Mouse (Mus musculus): Measurements from ENCODE around the gene Ywhag. TPM values are rescaled to one million over a fixed set of nuclear protein-coding genes. Genes with fewer than 3 reads are reported as not detected.

Gene Ywhag
- 97.4 and 101 TPM in 2 replicates for polyA plus RNA-seq (2014; fragmentation: Nextera tagmentation; extraction: Ambion mirVana)

DNA sequence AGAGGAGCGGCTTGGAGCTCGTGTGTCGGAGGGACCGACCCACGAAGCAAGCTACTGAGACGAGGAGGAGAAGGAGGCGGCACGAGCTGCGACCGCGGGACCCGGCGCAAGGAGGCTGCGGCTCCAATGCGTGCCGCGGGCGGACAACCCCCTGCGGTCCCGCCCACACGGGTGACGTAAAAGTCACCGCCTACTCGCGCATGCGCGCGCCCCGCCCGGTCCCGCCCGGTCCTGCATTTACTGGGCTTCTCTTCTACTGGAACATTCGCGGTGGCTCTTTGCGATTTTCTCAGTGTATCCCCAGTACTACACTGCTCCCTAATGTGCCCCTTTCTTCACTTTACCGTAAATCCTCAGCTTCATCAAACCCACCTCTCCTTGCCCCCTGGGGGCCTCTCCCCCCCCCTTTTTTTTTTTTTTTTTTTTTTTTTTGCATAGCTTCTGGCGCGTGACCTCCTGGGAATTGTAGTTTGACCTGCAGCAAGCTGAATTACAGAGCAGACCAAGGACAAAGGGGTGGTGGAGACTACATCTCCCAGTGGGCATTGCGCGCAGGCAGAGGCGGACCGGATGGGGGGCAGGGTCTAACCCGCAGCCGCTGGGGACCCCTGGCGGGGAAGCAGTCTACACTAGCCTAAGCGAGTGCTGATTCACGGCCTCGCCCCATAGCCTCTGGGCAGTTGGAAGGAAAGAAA lies at the start of gene Ywhag:
Gene Ywhag (minus strand): TSS at position 136 of the 695 bp plus-strand sequence.
- DNase-seq (ENCODE audit: low spot score) (peak; percentile 99), ATAC-seq (ENCODE audit: low read depth) (peak; percentile 96)
- H3K27me3 ChIP-seq (replicated peaks; ENCODE audit: control insufficient read depth, insufficient read depth, low read length), result no peaks in the 10 kb centered on the region
- under 1% methylated on average over 30 of the region's 48 CpGs for WGBS
- H3K4me1 ChIP-seq (ENCODE audit: control insufficient read depth, insufficient read depth, low read length), result peaks cover 13% of the 10 kb centered on the region
- H3K27ac ChIP-seq (replicated peaks; ENCODE audit: low read depth, low read length), result peak within 1 kb of the TSS; percentile 92
- H3K4me2 ChIP-seq (ENCODE audit: low read depth, low read length), result peak within 1 kb of the TSS; percentile 71
- H3K9me3 ChIP-seq (ENCODE audit: control insufficient read depth, low read length), result no peaks in the 10 kb centered on the region
- H3K9ac ChIP-seq (ENCODE audit: low read depth, low read length), result peak within 1 kb of the TSS; percentile 87
- H3K36me3 ChIP-seq (ENCODE audit: control insufficient read depth, insufficient read depth, low read length), result peaks cover 23% of the 10 kb centered on the region
- H3K4me3 ChIP-seq (ENCODE audit: low read depth, low read length), result peak within 1 kb of the TSS; percentile 91

DNA sequence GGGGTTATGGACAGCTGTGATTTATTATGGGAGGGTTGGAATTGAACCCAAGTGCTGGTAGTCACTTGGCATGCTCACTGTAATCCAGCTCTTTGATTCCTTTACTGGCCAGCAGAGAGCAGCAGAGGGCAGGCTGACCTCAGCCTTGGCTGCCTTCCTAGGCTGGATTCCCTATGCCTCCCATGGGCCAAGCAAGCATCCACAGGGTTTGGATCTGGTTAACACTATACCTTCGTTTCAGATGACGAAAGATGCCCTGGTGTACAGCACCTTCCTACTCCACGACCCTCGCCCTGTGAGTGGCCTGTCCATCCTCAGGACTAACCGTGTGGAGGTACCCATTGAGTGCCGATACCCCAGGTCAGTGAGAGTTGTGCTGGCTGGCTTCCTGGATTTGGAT lies 48.0 kb upstream of the Ywhag start:
- 29% methylated on average over 6 of the region's 6 CpGs for WGBS
- no peak overlapping the region for H3K4me2 ChIP-seq (ENCODE audit: low read depth, low read length)
- no peaks in the 10 kb centered on the region for H3K9me3 ChIP-seq (ENCODE audit: control insufficient read depth, low read length)

DNA sequence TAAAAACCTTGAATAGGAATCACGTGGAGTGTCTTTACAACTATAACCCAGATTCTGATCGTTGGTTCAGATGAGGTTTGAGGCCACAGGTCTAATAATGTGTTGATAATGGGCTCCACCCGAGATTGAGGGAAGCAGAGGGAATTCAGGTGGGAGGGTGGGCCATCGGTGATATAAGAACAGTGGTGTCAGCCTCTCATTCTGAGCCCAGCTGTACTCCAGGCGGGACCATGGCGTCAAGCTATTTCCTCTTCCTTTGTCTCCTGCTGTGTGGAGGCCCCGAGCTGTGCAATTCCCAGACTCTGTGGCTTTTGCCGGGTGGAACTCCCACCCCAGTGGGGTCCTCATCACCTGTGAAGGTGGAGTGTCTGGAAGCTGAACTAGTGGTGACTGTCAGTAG lies 45.5 kb upstream of the Ywhag start, which contains the start of gene Zp3:
Gene Zp3 (plus strand): TSS at position 196 of the 400 bp plus-strand sequence.
- no peak for DNase-seq (ENCODE audit: low spot score)
- Histone ChIP-seq H3K9ac (ENCODE audit: low read depth, low read length) (no peak within 1 kb of the TSS), H3K9me3 (ENCODE audit: control insufficient read depth, low read length) (no peaks in the 10 kb centered on the region), H3K27ac (replicated peaks; ENCODE audit: low read depth, low read length) (no peak within 1 kb of the TSS), H3K36me3 (ENCODE audit: control insufficient read depth, insufficient read depth, low read length) (no peaks in the 10 kb centered on the region), H3K4me3 (ENCODE audit: low read depth, low read length) (no peak within 1 kb of the TSS), H3K27me3 (replicated peaks; ENCODE audit: control insufficient read depth, insufficient read depth, low read length) (no peaks in the 10 kb centered on the region), H3K4me1 (ENCODE audit: control insufficient read depth, insufficient read depth, low read length) (no peaks in the 10 kb centered on the region), H3K4me2 (ENCODE audit: low read depth, low read length) (no peak within 1 kb of the TSS)
- 75% methylated on average over 8 of the region's 8 CpGs for WGBS
- no peak for ATAC-seq (ENCODE audit: low read depth)

More for the DNA sequence above, 48.0 kb upstream of the Ywhag start:
- no peak overlapping the region for H3K9ac ChIP-seq (ENCODE audit: low read depth, low read length)
- H3K4me1 ChIP-seq (ENCODE audit: control insufficient read depth, insufficient read depth, low read length), result no peaks in the 10 kb centered on the region
- peak; percentile 63 for ATAC-seq (ENCODE audit: low read depth)
- no peak overlapping the region for H3K27ac ChIP-seq (replicated peaks; ENCODE audit: low read depth, low read length)
- no peak overlapping the region for H3K4me3 ChIP-seq (ENCODE audit: low read depth, low read length)
- peak; percentile 69 for DNase-seq (ENCODE audit: low spot score)
- no peaks in the 10 kb centered on the region for H3K27me3 ChIP-seq (replicated peaks; ENCODE audit: control insufficient read depth, insufficient read depth, low read length)
- H3K36me3 ChIP-seq (ENCODE audit: control insufficient read depth, insufficient read depth, low read length), result no peaks in the 10 kb centered on the region

DNA sequence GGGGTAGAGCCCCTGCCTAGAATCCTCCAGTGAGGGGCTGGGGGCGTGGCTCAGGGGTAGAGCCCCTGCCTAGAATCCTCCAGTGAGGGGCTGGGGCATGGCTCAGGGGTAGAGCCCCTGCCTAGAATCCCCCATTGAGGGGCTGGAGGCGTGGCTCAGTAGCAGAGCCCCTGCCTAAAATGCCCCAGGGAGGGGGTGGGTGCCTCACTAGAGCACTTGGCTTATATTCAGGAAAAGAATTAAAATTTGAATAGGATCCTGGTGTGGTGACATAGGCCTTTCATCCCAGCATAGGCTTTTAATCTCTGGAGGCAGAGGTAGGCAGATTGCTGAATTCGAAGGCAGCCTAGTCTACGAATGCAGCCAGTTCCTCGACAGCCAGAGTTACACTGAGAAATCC lies 45.0 kb upstream of the Ywhag start:
- Histone ChIP-seq H3K4me3 (ENCODE audit: low read depth, low read length) (no peak overlapping the region), H3K36me3 (ENCODE audit: control insufficient read depth, insufficient read depth, low read length) (no peaks in the 10 kb centered on the region), H3K27ac (replicated peaks; ENCODE audit: low read depth, low read length) (no peak overlapping the region), H3K9ac (ENCODE audit: low read depth, low read length) (no peak overlapping the region), H3K27me3 (replicated peaks; ENCODE audit: control insufficient read depth, insufficient read depth, low read length) (no peaks in the 10 kb centered on the region), H3K4me1 (ENCODE audit: control insufficient read depth, insufficient read depth, low read length) (no peaks in the 10 kb centered on the region), H3K4me2 (ENCODE audit: low read depth, low read length) (no peak overlapping the region), H3K9me3 (ENCODE audit: control insufficient read depth, low read length) (no peaks in the 10 kb centered on the region)
- 79% methylated on average over 5 of the region's 5 CpGs for WGBS
- ATAC-seq (ENCODE audit: low read depth) (no peak), DNase-seq (ENCODE audit: low spot score) (no peak)

DNA sequence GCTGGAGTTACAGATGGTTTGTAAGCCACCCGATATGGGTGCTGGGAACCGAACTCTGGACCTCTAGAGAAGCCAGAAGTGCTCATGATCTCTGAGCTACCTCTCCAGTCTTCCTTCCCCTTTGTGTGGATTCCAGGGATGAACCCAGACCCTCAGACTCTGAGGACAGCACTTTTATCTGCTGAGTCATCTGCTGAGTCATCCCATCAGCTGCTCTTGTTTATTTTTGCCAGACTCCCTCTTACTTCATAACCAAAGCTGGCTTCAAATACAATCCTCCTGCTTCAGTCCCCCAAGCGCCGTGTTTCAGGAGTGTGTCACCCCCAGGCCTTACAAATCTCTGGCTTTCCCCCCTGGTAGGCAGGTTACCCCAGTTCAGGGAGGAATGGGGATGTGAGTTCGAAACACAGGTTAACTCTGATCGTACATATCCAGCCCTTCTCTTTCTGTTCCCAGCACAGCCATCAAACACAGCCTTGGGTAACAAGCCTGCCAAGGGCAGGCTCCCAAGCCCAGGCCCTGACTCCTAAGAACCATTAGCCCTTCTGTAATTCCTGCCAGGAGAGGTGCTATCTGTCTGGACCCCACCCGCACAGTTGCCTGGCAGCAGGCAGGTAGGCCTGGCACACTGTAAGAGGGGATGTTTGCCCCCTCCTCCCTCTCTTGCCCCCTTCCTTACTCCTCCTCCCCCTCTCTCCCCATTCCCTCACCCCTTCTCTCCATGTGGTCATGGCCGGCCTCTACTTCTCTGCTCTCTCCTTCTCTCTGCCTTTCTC lies 41.7 kb upstream of the Ywhag start:
- H3K27ac ChIP-seq (replicated peaks; ENCODE audit: low read depth, low read length), result no peak overlapping the region
- no peak for DNase-seq (ENCODE audit: low spot score)
- H3K4me2 ChIP-seq (ENCODE audit: low read depth, low read length), result no peak overlapping the region
- no peaks in the 10 kb centered on the region for H3K4me1 ChIP-seq (ENCODE audit: control insufficient read depth, insufficient read depth, low read length)
- H3K9me3 ChIP-seq (ENCODE audit: control insufficient read depth, low read length), result no peaks in the 10 kb centered on the region
- no peaks in the 10 kb centered on the region for H3K27me3 ChIP-seq (replicated peaks; ENCODE audit: control insufficient read depth, insufficient read depth, low read length)
- no peak overlapping the region for H3K4me3 ChIP-seq (ENCODE audit: low read depth, low read length)
- WGBS, result 87% methylated on average over 8 of the region's 8 CpGs
- no peak for ATAC-seq (ENCODE audit: low read depth)
- H3K36me3 ChIP-seq (ENCODE audit: control insufficient read depth, insufficient read depth, low read length), result no peaks in the 10 kb centered on the region
- H3K9ac ChIP-seq (ENCODE audit: low read depth, low read length), result no peak overlapping the region

DNA sequence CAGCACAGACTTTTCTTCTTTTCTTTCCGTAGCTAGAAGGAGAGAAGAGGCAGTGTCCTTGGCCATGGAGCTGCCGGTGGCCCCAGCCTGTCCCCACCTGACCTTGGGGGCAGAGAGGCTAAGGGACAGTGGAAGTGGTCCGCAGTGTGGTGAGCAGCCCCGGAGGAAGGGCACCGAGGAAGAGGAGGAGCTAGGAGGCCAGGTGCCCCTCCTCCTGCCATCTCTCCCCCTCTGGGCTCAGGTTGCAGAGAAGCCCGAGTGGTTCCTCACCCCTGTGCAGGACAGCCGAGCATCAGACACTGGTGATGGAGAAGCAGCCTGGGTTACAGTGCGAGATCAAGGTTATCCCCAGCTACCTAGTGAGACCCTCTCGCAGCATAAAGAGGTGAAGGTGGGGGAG lies 39.9 kb upstream of the Ywhag start, which contains the start of gene Ssc4d:
Gene Ssc4d (minus strand): TSS at position 167 of the 400 bp plus-strand sequence.
- no peaks in the 10 kb centered on the region for H3K4me1 ChIP-seq (ENCODE audit: control insufficient read depth, insufficient read depth, low read length)
- no peak for ATAC-seq (ENCODE audit: low read depth)
- peak within 1 kb of the TSS; percentile 28 for H3K4me2 ChIP-seq (ENCODE audit: low read depth, low read length)
- no peak for DNase-seq (ENCODE audit: low spot score)
- peak within 1 kb of the TSS; percentile 13; the same call in 1 of the 2 replicates for H3K4me3 ChIP-seq (ENCODE audit: low read depth, low read length)
- H3K9ac ChIP-seq (ENCODE audit: low read depth, low read length), result peak within 1 kb of the TSS; percentile 21; the same call in 1 of the 2 replicates
- H3K27ac ChIP-seq (replicated peaks; ENCODE audit: low read depth, low read length), result no peak within 1 kb of the TSS
- no peaks in the 10 kb centered on the region for H3K9me3 ChIP-seq (ENCODE audit: control insufficient read depth, low read length)
- WGBS, result 19% methylated on average over 8 of the region's 9 CpGs
- no peaks in the 10 kb centered on the region for H3K36me3 ChIP-seq (ENCODE audit: control insufficient read depth, insufficient read depth, low read length)
- no peaks in the 10 kb centered on the region for H3K27me3 ChIP-seq (replicated peaks; ENCODE audit: control insufficient read depth, insufficient read depth, low read length)

DNA sequence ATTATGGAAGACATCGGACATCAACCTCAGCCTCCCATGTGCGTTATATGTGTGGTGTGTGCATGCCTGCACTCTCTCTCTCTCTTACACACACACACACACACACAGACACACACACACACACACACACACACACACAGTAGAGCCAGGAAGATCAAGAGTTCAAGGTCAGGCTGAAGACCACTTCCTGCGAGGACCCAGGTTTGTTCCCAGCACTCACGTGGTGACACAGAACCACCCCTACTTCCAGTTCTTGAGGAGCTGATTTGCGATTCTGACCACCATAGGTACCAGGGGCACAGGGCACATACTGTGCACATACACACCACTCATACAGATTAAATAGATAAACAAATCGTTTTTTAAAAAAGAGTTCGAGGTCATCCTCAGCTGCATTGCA lies 37.5 kb upstream of the Ywhag start:
- WGBS, result 88% methylated on average over 7 of the region's 7 CpGs
- DNase-seq (ENCODE audit: low spot score) (no peak), ATAC-seq (ENCODE audit: low read depth) (no peak)
- no peak overlapping the region for H3K27ac ChIP-seq (replicated peaks; ENCODE audit: low read depth, low read length)
- H3K36me3 ChIP-seq (ENCODE audit: control insufficient read depth, insufficient read depth, low read length), result no peaks in the 10 kb centered on the region
- no peak overlapping the region for H3K9ac ChIP-seq (ENCODE audit: low read depth, low read length)
- H3K4me1 ChIP-seq (ENCODE audit: control insufficient read depth, insufficient read depth, low read length), result no peaks in the 10 kb centered on the region
- H3K4me2 ChIP-seq (ENCODE audit: low read depth, low read length), result no peak overlapping the region
- no peak overlapping the region for H3K4me3 ChIP-seq (ENCODE audit: low read depth, low read length)
- no peaks in the 10 kb centered on the region for H3K27me3 ChIP-seq (replicated peaks; ENCODE audit: control insufficient read depth, insufficient read depth, low read length)
- H3K9me3 ChIP-seq (ENCODE audit: control insufficient read depth, low read length), result no peaks in the 10 kb centered on the region

DNA sequence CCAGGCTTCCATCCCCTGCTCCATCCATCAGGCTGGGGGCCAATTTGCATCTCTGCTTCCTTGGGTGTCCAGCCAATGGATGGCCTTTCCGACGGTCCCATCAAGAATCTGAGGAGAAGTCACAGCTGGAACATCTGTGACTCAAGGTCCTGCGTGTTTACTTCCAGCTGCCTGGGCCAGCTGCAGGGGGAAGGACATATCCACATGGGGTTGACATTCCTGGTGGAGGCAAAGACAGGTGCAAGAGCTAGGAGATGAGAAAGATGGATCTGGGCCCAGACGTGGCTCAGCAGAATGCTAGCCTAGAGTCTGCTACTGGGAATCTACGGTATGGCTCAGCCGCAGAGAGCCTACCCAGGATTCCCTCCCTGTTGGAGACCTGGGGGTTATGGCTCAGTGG lies 35.8 kb upstream of the Ywhag start:
- no peaks in the 10 kb centered on the region for H3K9me3 ChIP-seq (ENCODE audit: control insufficient read depth, low read length)
- H3K27me3 ChIP-seq (replicated peaks; ENCODE audit: control insufficient read depth, insufficient read depth, low read length), result no peaks in the 10 kb centered on the region
- DNase-seq (ENCODE audit: low spot score) (peak; percentile 26), ATAC-seq (ENCODE audit: low read depth) (no peak)
- no peak overlapping the region for H3K27ac ChIP-seq (replicated peaks; ENCODE audit: low read depth, low read length)
- H3K9ac ChIP-seq (ENCODE audit: low read depth, low read length), result no peak overlapping the region
- no peaks in the 10 kb centered on the region for H3K36me3 ChIP-seq (ENCODE audit: control insufficient read depth, insufficient read depth, low read length)
- WGBS, result 67% methylated on average over 6 of the region's 6 CpGs
- no peaks in the 10 kb centered on the region for H3K4me1 ChIP-seq (ENCODE audit: control insufficient read depth, insufficient read depth, low read length)
- H3K4me2 ChIP-seq (ENCODE audit: low read depth, low read length), result no peak overlapping the region
- H3K4me3 ChIP-seq (ENCODE audit: low read depth, low read length), result no peak overlapping the region
